Mouse (Mus musculus): Measurements from ENCODE around the gene Zfp811.
"Not testable (repeated sequence)": the region's sequence is repeated elsewhere in the genome, so short reads cannot be mapped to it uniquely, and the experiment has no call there.

Zfp811 gene

GRCm38 (mm10) chr17:32809544-32810374 lies at the start of gene Zfp811:
Gene Zfp811, minus strand, starts transcription at chr17:32809931.
- peak; percentile 31 to 50 for DNase-seq (ENCODE audit: low spot score in 2 of 2)

DNA sequence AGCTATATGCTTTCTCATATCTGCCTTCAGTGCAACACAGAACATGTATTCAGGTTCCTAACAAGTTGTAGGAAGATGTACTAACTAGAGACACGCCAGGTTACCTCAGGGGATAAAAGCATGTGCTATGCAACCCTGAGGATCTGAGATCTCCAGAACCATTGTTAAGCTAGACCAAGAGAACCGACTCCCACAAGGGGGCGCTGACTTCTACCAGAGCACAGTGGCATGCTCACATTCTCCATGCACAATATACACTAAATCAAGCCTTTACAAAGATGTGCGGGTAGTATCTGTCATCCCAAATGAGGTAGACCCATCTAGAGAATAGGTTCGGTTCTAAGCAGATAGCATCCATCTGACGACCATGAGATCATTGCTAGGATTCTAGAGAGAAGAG lies 47.0 kb upstream of the Zfp811 start:
- not testable (repeated sequence) for DNase-seq (ENCODE audit: low spot score in 2 of 2)

- DNase-seq (ENCODE audit: low spot score in 2 of 2), result no peak
Observed at GRCm38 (mm10) chr17:32851581-32851980, 41.9 kb upstream of the Zfp811 start.

DNA sequence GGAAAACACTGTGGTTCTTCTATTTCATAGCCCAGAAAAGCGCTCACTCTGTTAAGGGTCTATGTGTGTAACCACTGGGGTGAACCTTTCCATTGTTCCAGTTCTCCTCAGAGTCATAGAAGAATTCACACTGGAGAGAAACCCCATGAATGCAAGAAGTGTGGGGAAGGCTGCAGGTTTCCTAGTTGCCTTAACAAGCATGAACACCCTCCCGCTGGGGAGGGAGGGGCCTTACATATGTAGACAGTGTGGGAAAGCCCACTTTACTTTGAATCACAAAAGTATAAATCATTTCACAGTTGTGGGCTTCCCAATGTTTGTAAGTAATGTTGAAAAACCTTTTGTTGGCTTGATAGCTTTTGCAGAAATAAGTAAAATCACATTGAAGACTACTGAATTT lies 31.7 kb upstream of the Zfp811 start:
- no peak for DNase-seq (ENCODE audit: low spot score in 2 of 2)

DNA sequence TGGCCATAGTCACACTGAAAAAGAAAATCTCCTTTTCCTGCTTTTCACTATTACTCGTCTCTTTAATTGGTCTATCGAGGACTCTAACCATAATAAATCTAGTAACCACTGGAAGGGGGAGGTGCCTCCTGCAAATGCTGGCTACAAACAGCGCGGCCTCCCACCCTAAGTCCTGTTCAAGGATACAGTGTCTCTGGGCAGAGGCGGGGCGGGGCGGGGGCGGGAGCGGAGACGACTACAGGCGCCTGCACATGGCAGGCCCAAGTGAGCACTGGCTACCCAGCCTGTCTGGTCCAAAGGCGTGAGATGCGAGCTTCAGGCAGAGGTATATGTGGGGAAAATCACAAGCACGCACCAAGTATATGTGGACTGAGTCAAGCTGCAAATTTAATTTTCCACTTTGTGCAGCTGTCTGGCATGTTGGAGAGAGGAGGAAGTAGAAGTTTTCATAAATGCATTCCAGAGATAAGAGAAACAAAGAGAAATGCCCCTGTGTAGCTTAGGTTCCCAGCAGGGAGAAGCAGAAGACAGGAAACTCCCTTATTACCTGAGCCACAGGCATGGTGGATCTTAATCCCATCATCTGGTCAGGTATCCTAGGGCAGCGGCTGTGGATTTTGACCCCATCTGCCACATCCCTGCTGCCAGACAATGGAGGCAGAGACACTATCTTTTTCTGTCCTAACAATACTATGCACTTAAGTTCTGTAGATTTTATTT lies 29.5 kb upstream of the Zfp811 start:
- DNase-seq (ENCODE audit: low spot score in 2 of 2), result no peak

- no peak for DNase-seq (ENCODE audit: low spot score in 2 of 2)
Observed at GRCm38 (mm10) chr17:32830418-32830782, 20.7 kb upstream of the Zfp811 start.

DNA sequence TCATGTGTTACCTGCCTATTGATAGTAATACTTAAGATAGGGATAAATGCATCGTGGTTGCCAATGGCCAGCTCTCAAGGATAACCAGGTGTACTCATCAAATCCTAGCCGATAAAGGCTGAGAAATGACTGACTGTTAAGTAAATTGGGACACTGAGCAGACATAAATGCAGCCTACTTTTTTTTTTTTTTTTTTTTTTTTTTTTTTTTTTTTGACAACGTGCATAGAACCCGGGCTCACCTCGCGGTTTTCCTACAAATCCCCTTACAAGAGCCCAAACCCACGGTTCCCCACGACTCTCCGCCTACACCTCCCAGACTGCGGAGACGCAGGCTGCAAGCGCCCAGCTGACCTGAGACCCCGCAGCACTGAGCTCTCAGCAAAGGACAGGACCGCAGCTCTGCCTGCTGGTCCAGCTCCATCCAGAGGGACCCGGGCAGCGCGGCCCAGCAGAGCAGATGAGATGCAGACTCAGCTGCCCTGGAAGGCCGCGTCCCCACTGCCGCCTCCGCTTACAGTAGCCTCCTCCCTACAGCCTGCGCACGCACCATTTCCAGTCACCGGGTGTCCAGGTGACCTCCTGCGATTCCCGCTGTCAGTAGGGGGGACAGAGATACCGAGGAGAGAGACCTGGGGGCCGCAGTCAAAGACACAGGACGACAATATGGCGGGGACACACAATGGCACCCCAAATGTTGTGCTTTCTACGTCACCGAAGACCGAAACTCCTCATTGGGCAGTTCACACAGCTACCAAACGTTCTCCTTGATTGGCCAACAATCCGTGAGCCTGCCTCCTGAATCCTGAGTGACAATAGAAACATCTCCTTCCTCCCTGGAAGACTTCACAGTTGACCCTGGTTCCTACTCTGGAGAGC lies 20.0 kb upstream of the Zfp811 start, which contains the start of gene Zfp799:
Gene Zfp799 (minus strand): TSS at position 722 of the 878 bp plus-strand sequence.
- DNase-seq (ENCODE audit: low spot score in 2 of 2), result peak; percentile 37 to 66

DNA sequence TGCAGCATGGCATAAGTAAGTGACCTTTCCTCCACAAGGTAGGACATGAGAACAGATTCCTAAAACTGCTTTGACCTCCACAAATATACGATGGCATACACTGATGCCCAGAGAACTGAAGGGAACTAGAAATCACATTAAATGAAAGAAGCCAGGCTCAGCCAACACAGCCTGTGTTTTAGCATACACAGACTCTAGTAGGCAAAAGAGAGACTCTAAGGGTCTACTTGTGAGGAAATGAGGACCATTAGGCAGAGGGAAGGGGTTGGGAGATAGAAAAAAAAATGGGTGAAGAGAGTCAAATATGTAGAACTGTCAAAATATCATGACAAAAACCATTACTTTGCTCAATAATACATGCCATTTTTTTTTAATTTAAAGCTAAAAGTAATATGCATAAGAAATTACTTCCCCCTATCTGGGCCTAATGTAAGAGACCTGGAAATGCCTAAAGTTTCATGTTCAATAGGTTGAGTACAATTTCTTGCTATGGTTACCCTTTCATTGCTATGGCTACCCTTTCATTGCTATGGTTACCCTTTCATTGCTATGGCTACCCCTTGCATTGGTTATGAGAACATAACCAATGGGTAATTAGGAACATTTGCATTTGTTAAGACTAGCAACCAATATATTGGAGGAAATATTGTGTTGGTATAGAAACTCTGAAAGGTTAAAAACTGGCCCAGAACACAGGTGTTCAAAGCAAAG lies 6.5 kb upstream of the Zfp811 start:
- DNase-seq (ENCODE audit: low spot score in 2 of 2), result no peak

DNA sequence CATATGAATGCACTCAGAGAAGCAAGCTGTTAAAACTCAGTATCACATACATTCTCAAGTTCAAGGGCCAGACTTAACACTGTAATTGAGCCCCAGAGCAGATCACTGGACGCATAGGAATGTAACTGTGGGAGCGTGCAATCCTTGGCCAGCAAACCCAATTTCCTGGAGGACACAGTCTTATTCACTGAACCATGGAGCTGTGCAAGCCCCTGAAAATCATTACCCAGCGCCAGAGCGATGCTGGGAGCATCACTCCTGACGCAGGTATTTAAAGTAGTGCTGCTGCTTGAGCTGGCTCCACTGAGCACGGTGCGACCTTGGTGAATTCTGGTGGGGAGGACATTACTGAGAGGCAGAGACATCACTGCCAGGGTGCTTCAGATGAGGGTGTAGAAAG lies 4.4 kb upstream of the Zfp811 start:
- DNase-seq (ENCODE audit: low spot score in 2 of 2), result no peak

DNA sequence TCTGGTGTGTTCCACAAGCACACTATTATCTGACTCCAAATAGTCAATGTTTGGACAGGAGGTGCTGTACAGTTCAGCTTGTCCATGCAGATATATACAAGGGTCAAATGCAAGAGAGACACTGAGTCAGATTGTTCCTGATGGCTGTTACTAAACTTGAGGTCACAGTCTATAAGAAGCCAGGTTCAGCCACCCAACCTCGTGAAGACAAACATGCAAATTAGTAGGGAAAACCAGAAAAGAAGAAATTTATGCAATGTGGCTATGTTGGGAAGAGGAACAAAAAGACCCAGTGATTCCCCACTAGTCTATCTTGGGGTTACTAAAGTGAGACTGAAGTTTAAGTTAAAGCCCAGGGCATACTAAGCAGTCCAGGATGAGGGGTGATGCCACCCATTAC lies 917 bp upstream of the Zfp811 start:
- no peak for DNase-seq (ENCODE audit: low spot score in 2 of 2)

DNA sequence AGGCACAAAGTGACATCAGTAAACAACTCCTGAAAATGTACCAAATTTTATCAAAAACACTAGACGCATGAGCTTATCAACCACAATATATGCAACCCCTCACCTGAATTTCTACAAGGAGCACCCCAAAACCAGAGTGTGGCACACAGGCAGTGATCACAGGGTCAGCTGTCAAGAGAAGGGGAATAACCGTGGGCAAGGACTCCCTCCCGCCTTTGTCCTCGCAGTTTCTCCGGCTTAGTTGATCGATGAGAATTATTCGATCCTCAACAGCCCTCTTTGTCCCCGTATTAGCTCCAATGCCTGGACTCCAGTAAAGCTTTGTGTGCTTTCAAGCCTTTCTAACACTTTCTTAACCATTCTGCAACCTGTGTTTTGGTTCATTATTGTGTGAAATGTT lies 810 bp downstream of the Zfp811 start:
- DNase-seq (ENCODE audit: low spot score in 2 of 2), result no peak

- no peak for DNase-seq (ENCODE audit: low spot score in 2 of 2)
Observed at GRCm38 (mm10) chr17:32789244-32789643, 20.5 kb downstream of the Zfp811 start.

DNA sequence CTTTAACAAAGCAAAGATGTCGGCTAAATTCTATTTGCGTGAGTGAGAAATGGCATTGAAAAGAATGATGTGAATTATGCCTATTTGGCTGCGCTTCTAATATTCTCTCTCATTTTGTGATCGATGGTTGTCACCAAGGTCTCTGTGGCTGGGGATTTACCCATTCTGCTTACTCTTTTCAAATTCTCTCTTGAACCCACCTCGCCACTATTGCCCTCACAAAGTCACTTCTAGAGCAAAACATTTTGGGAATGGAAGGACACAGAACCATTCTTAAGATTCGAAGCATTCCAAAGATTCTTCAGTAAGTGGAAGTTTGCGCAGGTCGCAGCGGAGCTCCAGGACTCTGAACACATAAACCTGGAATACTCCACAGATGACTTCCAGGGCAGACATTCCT lies 21.2 kb downstream of the Zfp811 start:
- DNase-seq (ENCODE audit: low spot score in 2 of 2), result no peak

- DNase-seq (ENCODE audit: low spot score in 2 of 2), result peak; percentile 50 to 74
Observed at GRCm38 (mm10) chr17:32788094-32788559, 21.6 kb downstream of the Zfp811 start, which contains the start of gene Zfp871. Gene Zfp871, minus strand, starts transcription at chr17:32788287.

DNA sequence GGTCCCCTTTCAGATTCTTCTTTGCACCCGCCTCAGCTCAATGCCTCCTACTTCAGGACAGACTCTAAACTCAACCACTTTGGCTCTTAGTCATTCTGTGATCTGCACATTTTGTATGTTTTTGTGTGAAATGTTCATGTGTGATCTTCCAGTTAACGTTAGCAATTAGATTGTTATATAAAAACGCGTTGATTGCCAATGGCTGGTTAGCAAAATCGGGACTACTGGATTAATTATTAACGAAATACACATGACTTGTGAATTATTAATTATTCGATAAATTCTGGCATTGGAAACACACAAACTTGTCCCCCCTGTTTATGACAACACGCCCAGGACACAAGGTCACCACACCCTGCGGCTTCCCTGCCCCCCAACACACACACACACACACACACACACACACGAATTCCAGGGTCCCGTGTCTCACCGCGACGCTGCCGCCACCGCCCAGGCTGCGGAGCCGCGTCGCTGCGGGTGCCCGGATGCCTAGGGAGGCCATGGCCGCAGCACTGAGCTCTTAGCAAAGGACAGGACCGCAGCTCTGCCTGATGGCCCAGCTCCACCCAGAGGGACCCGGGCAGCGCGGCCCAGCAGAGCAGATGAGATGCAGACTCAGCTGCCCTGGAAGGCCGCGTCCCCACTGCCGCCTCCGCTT lies 22.2 kb downstream of the Zfp811 start:
- DNase-seq (ENCODE audit: low spot score in 2 of 2), result peak in 1 of 2 experiments; percentile 29

- DNase-seq (ENCODE audit: low spot score in 2 of 2), result no peak
Observed at GRCm38 (mm10) chr17:32786944-32787343, 22.8 kb downstream of the Zfp811 start.

- DNase-seq (ENCODE audit: low spot score in 2 of 2), result no peak
Observed at GRCm38 (mm10) chr17:32785656-32786055, 24.1 kb downstream of the Zfp811 start.

DNA sequence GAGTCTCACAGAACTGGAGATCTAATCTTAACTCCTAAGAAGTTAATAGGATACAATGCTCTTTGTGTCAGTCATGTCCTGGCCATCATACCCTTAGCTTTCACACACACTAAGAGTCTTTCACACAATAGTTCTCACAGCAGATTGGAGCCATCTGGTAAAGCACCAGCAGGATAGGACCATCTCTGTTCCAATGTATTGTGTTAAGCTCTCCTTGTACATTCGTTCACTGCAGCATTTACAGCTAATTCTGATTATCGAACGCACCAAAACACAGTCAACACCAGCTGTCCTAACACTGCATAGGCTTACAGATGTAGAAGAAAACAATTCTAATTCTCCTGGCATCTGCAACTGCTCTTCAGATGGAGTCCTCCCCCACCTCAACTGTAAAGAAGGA lies 32.2 kb downstream of the Zfp811 start:
- no peak for DNase-seq (ENCODE audit: low spot score in 2 of 2)

DNA sequence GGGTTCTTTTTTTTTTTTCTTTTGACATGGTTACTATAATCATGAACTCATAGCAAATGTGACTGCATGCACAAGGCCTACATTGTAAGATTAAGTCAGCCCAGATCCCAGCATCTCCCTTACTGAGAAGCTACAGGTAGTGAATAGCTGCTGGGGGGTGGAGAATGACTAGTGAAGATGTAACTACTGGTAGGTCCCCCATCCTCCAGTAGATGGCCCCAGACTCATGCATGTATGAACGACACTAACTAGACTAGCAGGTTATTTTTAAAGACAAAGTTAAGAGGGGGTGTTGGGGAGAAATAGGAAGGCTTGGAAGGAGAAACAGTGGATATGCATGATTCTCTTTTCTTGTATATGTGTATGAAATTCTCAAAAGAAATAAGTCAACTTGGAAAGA lies 38.5 kb downstream of the Zfp811 start:
- DNase-seq (ENCODE audit: low spot score in 2 of 2), result no peak

DNA sequence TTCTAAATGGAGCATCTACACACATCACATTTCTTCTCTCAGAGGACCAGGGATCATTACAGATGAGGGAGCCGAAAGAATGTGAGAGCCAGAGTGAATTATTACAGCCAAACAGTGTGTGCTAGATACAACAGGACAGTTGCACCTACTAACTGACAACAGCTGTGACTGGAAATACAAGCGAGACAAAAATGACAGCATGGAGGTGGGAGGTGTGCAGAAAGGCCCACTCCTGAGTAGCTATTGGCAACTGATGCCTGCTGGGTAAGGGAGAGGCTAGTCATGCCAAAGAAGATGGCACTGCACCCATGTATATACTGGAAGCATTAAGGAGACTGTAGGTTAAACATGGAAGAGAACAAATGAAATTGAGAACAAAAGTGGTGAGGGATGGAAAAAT lies 43.3 kb downstream of the Zfp811 start:
- no peak for DNase-seq (ENCODE audit: low spot score in 2 of 2)

DNA sequence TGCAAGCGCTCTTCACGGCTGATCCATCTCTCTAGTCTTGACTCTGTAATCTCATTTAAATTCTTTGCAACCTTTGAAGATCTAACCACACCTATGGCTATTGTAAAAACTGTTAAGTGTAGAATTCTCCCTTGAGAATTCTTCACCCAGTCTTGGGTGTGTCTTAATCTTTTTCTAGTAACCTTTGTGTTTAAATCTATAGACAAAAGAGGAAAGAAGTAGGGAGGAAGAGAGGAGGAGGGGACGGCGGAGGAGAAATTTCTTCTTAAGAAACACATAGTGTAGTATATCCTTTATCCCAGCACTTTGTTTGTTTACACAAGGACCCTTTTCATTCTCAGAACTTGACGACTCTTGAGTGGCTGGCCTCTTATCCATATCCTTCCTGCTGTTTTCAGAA lies 52.4 kb downstream of the Zfp811 start:
- DNase-seq (ENCODE audit: low spot score in 2 of 2), result no peak
